Mouse (Mus musculus) kidney, adult 11 months (tissue): ENCODE data around the gene Pcdh19.

Source experiments
- DNase-seq: peaks from one replicate; pipeline ENCODE4 v3.0.0; 2022

Gene Pcdh19

DNA sequence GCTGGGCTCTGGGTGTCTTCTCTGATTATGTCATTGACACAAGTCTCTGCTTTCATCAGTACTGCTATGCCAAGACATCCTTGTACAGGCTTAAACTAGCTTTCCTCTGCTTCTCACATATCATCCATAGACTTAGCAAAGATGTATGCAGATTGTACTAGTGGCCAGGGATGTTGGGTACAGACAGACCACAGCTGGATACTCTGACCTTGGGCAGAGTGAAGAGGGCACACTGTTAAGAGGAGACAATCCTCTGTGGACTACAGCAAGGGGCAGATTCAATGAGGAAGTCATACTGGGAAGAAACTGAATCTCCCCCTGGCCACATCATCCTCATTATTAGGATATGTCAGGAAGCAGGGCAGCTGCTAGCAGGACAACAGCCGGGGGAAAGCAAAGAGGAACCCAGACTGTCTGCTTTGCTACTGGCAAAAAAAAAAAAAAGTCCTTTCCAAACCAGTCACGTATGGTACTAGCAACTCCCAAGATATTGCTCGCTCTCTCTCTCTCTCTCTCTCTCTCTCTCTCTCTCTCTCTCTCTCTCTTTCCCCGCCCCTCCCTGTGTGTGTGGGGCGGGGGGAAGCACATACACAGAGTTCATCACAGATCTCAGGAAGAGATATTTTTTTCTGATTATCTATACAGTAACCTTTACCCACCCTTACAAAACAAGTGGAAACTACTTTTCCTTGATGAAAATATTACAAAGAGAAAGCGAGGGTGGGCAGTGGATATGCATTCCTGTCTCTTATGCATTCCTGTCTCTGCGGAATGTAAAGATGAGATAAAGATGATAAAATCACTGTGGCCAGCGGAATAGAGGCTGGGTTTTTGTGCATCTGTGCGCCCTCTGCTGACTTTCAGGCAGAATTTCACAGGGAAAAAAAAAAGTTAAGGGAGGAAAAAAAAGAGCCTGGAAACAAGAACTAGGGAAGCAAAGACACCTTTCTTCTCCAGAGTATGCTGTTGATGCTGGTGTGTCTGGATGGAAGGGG is 31.2 kb downstream of the Pcdh19 start:
- no peak for DNase-seq

DNA sequence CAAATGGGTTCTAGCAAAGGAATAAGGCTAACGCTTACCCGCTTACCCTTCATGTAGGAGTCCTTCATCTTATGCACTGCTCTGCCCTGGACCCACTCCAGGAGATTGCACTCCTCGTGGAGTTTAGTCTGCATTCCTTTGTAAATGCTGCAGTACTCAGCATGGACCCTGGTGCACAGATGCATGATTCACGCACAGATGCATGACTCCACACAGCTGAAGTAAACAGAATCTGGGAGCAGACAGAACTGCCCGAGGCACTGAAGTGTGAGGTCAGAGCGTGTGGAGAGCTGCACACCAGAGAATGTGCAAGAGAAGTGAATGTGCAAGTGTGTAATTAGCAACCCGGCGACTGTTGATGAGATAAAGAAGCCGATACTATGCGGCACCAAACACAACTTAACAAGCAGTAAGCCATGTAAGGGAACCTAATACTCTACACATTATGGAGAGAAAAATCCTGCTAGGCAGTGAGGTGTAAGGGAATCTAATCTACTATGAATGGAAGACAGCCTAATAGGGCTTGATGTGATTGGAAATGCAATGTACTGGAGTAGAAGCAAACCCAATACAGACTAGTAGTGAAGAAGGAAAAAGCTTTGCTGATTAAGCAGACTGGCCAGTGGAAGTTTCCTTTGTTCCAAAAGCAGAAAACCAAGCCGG is 32.8 kb downstream of the Pcdh19 start:
- no peak for DNase-seq

DNA sequence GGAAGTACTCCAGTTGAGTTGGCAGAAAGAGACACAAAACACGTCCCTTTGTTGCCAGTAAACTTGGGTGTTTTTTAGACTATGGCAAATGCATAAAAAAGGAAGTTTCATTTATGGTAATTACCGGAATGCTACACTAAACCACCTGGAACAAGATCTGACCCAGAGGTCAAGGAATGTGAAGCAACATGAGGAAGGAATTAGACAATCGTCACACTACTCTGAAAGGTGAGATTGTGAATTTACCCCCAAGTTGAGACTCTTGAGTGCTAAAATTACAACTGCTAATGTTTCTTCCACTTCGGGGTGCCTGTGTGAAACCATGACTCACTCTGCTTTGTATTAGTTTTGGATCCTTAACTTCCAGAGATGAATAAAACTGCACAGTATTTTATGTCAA is 33.6 kb downstream of the Pcdh19 start:
- DNase-seq: no peak

DNA sequence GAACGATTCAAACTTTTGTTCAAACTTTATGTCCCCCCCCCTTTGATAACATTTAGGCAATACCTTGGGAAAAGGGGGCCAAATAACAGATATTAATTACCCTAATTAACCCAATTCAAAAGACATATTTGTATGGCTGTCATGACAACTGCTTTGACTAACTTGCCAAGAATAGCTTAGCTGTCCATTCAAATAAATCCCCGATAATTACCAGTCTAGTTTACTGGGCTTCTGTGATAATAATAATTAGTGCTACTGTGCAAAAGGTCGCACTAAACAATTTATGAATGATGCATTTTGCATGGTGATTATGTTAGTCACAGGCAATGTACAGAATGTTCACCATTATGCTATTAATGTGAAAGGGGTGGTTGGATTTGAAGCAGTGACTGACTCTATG is 35.7 kb downstream of the Pcdh19 start:
- DNase-seq: no peak

DNA sequence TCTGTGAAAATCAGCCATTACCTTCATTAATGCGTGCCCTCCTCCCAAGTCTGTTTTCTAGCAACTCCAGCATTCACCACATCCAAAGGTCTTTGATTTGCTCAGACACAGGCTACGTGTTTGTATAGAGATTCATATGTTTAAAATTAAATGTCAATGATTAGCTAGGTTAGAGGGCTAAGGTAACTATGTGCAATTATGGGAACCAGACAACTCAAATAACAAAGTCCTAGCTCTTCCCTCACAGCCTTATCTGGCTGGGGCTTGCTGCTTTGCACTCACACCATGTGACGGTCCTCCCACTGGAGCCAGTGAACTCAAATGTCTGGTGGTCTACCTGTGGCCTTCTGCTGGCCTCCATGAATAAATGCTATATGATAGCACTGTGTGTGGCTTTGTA is 38.4 kb downstream of the Pcdh19 start:
- no peak for DNase-seq

DNA sequence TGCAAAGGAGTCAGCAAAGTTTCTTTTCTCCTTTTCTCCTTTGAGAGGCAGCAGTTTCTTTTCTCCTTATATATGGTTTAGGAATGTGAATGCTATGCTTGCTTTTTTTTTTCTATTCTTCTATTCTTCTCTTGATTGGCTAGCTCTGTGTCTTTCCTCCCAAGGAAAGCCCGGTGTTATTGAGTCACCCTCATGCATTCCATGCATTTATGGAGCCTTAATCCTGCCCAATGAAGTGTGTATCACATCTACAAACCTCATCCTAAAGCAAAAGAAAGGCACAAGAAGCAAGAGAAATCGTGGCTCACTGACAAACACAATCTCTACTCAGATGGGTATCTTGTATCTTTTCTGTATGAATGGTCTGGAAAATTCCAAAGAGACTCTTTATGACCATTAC is 41.0 kb downstream of the Pcdh19 start:
- no peak for DNase-seq

DNA sequence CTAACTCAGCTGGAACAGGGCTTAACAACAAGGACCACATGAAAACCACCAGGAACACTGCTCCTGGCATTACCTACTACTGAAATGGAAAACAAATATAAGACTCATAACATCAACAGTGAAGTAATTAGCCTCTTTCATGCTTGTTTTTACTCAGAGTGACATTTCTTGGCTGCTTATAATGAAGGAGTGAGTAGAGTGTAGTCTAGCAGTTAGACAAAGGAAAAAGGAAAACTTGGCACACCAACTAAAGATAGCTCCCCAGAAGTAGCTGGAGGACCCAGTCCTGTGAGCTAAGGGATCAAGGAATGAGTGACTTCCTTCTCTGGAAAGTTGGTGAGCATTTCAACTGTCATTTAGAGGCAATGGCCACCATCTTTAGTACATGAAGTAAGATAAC is 49.3 kb downstream of the Pcdh19 start:
- DNase-seq: no peak

DNA sequence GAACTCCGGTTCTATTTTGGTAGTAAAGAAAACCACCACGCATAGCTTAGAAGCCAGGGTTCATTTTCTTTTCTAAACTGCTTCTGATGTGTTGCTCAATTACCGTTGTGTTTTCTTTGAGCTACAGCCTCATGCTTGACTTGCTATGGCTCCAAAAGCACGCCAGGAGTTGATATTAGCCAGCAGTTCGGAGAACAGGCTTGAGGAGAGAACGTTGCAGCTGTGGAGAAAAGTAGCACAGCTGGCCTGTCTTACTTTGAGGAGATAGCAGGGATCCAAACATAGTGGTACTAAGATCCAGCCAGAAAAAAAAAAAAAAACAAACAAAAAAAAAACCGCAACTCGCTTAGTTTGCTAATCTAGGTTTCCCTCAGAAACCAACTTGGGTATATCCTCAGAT is 59.2 kb downstream of the Pcdh19 start:
- DNase-seq: no peak

DNA sequence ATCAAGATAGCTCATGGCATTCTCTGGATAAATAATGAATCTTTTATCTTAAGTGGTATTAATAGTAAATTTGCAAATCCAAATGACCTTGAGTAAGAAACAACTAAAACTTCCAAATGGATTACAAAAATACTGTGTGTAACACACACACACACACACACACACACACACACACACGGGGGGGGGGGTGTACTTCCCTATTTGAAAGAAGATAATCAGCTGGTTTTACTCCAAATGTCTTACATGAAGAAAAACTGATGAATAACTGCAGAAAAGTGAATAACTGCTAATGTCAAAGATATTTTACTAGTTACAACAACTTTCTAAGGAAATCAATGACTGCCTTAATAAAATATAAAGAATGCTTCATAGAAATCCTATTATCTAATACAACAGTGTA is 70.6 kb downstream of the Pcdh19 start:
- no peak for DNase-seq

DNA sequence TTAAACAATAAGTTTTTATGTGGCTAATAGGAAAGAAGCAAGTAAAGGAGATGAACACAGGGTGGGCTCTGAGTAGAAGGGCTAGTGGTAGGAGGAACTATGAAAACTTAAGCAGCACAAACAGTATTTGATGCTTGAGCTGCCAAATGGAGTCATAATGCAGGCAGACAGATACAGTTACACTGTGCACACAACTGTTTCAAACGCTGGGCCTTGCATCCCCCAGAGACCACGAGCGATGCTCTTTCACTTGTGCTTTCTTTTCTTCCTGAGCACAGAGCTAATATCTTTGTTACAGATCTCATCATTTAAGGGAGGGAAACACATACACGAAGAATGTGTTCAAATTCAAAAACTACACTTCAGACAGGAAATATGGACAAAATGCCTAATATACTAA is 83.0 kb downstream of the Pcdh19 start:
- DNase-seq: no peak

DNA sequence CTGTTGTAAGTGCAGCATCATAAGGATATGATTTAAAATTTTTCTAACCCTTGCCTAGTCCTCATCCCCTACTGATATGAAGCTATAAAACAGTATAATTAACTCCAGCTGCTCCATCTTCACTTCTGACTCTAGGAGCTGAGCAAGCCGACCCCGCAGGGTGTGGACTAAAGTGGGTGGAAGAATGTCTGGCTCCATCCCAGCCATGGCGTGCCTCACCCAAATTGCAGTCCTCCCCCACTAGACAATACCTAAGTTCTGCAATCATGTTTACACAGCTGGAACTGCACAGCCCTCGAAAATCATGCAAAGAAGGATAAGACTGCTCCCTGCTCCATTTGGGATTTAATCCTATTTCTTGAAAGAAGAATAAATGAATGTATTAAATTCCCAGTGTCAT is 84.5 kb downstream of the Pcdh19 start:
- peak; percentile 3 for DNase-seq

DNA sequence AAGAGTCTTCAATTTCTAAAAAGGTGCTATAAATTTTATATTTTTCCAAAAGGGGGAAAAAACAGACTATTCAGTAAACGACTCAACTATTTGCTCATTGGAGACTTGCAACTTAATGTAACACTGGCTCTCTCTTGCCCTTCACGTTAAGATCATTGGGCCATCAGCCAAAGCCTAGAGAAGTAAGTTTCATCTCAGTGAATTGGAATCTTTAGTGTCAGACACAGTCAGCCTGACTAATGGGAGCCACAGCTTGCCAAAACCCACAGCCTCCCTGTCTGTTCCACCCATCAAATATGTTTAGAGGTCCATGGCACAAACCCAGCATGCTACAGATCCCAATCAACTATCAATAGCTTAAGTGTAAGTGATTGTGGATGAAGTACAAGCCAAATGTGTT is 86.7 kb downstream of the Pcdh19 start:
- no peak for DNase-seq

DNA sequence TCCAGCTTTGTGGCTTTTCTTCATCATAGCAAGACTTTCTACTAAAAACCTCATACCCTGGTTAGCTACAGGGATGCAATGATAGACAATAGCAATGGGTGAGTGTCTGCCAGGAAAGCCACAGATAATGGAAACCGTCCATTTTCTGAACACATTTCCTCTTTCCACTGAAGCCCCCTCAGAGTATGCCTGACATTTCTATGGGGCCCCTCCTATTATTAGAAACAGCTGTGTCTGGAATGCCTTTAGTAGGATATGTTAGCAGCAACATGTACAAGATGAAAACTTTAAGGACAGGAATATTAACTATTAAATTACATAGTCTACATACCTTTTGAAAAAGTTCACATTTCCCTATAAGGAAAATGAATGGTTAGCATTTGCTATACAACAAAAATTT is 87.1 kb downstream of the Pcdh19 start:
- no peak for DNase-seq

DNA sequence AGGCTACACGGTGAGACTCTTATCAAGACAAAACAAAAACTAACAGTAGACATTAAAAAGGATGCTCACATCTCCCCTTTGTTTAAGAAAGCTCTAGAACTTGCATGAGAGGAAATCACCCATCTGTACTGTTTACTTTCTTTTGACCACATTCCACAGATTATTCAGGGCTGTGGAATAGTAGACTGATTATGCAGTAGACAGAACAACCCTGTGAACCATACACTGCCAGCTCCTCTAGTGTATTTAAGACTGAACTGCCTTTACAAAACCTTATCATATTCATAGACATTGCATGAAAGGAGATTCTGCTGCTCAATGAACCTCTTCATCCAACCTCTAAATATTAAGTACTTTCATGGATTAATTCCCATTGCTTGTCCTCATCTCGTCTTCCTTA is 87.6 kb downstream of the Pcdh19 start:
- no peak for DNase-seq

DNA sequence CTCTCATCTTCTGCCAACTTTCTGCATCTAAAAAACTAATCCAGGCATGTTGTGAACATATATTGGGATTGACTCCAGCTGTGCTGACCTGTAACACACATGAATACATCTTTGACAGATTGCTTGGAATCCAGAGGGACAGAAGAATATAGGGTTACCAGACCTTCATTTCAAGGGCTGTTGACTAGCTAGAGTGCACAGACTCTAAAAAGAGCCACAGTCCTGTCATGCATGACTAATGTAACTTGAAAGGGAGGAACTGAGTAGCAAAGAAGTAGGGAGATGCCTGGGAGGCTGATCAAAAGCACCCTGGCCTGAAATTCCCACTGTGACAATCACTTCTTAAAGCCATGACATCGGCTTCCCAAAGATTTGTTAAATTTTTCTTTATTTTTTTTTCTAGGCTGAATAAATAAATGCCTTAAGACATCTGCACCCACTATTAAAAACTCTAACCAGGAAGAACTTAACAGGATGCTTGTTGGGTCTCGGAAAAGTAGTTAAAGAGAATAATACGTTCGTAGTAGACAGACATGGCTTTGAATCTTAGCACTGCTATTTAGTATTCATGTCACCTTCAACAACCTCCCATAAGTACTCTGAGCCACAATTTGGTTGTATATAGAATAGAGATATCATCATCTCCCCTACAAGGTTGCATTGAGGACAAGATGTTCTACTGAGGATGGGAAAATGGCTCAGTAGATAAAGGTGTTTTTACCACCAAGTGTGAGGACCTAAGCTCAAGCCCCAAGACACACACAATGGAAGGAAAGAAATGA is 113.0 kb downstream of the Pcdh19 start:
- DNase-seq: no peak

DNA sequence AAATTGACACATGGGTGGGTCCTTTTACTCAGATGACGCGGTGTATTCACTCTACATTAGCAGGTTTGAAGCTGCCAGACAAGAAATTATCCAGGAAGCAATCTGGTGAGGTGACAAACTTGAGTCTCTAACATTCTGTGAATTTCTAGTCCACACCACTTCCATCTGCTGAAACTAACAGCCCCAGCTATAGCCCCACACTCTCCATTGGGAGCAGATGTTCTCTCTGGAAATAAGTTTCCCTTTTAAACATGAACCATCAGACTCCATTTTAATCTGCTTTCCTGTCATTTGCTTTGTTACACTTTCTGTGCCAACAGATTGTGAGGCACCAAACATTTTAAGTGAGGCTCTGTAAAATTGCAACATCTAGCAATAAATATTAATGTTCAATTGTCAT is 123.4 kb downstream of the Pcdh19 start:
- DNase-seq: no peak
